Mouse (Mus musculus) erythroid progenitor cell, adult 5-6 weeks (primary cell): ENCODE data around the gene Adipor2. TPM values are rescaled to one million over a fixed set of nuclear protein-coding genes. Genes with fewer than 3 reads are reported as not detected.
A peak's percentile ranks its signal among the peaks of the same experiment; 100 is the strongest.

Experiments used
- ATAC-seq: replicated peaks from 2 replicates; pipeline ENCODE4 v1.8.0; 2016; ENCODE audit warnings: moderate number of reproducible peaks, mild to moderate bottlenecking, moderate TSS enrichment, inconsistent platforms; ENCODE audit not compliant: poor library complexity, low FRiP score, severe bottlenecking
- total RNA-seq, 2 experiments: library from RNA; stranded (forward) in 1 of 2; stranded (reverse) in 1 of 2; fragments of 150-400 nt in 1 of 2; fragments of 186-747, 209-891 nt in 1 of 2; gene quantifications; 2 replicates each; pipeline versions ENCODE4 v1.2.3 to v1.2.4; 2015 to 2017; ENCODE audit warnings: low replicate concordance in 2 of 2

Gene Adipor2
- total RNA-seq, 2 experiments from 2014 or later, result 46.5 to 63.2 TPM

DNA sequence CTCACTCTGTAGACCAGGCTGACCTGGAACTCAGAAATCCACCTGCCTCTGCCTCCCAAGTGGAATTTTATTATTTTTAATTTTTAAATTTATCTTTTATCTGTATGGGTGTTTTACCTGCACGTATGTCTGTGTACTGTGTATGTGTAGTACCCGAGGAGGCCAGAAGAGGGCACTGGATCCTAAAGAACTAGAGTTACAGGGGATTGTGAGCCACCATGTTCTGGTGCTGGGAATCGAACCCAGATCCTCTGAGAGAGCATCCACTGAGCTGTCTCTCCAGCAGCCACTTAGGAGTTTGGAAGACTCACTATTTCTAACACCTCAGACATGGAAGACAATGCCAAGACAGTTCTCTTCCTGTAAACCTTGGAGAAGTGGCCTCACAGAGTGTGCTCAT lies 11.1 kb upstream of the Adipor2 start:
- peak; percentile 66; the same call in 1 of the 2 replicates for ATAC-seq

DNA sequence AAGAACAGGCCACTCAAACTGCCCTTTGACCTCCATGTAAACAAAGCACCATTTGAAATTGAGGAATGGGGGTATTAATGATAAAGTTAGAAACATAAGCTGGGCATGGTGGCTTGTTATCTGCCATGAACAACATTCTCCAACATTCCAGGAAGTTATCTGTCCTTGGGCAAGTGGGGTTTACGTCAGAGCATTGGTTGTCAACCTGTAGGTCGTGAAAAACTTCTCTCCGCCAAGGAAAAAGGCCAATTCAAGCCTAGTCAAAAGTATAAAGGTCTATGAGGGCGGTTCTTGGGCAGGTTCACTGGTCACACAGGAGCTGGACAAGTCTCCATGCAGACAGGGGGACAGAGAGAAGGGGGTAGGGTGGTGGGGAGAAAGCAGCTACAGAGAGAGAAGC lies 3.5 kb upstream of the Adipor2 start:
- no peak for ATAC-seq

DNA sequence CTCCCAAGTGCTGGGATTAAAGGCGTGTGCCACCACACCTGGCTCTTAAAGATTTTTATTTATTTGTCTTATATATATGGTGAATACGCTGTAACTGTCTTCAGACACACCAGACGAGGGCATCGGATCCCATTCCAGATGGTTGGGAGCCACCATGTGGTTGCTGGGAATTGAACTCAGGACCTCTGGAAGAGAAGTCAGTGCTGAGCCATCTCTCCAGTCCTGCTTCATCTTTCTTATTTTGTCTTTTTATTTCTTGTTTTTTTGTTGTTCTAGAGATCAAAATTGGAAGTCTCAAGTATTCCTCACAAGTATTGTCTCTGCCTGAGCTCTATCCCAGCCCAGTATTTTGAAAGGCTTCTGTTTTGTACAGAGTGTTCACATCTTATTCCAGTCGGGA lies 2.9 kb upstream of the Adipor2 start:
- no peak for ATAC-seq

DNA sequence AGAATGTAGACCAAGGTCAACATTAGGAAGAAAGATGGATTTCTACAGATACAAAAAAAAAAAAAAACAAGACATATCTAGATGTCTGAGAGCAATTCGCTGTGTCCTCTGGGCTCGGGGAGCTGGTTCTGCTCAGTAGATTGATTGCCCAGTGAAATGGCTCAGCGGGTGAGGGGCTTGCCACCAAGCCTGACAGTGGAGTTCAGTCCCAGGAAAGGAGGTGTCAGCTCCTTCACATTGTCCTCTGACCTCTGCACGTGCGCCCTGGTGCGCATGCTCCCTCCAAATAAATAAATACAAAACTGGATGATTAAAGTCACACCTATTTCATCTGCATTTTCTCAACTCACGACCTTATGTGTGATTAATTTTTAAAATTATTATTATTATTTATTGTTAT lies 1.9 kb upstream of the Adipor2 start:
- ATAC-seq, result no peak

DNA sequence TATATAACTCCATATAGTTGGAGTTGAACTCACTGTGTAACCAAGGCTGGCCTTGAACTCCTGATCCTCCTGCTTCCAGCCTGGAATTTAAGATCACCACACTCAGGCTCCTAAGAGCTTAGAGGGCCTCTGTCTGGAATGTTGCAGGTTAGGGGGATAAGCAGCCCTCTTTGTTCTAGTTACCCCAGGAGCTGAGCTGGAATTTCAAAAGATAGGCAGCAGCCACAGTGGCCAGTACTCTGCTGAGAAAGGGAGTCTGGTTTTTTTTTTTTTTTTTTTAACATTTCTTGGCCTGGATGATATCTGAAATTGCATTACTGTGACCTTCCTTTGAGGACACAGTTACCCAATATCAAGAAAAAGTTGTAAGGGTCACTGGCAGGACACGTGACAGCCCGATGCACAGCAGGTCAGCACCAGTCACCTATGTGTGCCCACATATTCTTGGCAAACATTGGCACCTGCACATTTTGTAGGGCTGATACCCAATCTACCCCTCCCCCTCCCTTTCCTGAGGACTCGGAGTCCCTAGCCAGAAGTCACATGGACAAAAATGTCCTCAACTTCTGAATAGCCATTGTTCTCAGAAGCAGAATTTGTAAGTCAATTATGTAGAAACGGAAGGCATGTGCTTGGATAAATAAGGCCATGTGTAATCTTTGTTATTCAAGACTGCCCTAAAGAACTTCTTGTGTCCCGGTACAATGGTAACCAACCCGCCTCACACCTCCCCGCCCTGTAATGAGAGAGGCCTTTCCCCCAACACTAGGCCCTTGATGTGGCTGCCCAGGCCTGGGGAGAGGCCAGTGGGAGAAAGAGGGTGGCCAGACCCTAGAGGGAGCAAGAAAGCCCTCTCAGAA lies 1.1 kb upstream of the Adipor2 start:
- no peak for ATAC-seq

DNA sequence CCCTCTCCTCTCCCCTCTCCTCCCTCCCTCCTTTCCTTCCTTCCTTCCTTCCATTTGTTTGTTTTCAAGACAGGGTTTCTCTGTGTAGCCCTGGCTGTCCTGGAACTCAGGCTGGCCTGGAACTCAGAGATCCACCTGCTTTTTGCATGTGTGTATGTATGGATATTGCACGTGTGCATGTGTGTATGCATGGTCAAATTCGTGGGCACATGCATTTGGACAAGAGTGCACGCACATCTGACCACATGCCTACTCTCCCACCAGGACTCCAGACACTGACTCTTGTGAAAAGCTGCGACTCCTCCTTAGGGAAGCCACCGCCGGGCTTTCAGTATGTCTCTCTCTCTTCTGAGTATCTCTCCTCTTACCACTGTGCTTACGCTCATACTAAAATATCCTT lies 317 bp upstream of the Adipor2 start:
- no peak for ATAC-seq

DNA sequence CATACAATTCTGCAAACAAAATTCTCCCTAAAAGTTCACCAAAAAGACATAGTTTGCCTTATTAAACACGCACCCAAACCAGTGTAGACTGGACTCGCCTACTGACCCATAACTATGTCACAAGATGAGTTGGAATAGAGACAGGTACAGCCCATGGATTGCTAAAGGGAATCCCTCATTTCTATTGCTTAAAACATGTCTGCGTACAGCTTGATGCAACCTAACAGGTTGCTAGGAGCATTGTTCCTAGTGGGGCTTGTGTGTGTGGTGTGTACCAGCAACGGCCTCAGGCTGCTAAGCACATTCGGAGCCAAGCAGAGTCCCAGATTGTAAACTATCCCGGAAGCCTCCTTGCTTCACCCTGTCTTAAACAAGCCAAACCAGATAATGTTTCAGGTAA lies 861 bp downstream of the Adipor2 start:
- ATAC-seq, result no peak

DNA sequence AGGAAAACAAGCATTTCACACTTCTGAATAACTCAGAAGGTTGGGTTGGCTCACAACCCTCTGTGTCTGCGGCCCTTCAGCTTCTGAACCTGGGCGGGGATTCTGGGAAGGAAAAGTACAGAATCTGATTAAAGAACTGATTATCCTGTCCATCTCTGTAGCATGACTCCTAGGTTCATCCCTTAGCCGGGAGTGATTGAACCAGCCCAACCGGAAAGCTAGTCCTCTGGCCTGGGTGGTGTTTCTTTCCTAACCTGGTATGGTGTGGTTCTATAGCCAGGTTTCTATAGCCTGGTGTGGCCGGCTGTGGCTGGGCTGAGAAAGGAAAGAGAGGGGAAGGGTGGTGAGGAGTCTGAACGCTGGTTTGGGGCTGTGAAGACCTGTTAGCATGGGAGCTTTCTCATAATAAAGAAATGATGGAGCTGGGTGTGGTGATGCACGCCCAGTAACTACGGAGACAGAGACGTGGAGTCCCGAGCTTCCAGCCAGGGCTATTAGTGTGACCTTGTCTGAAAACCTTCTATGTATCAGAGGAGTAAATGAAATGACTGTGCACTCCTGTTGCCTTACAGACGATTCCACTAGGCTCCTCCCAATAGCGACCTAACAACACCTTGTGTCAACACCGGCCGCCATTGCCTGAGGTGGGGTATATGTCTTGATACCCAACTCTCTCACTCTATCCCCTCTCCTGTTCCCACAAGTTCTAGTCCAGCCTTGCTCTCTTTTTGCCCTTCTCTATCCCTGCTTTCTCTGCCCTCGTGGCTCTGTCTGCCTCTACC lies 3.1 kb downstream of the Adipor2 start:
- no peak for ATAC-seq

DNA sequence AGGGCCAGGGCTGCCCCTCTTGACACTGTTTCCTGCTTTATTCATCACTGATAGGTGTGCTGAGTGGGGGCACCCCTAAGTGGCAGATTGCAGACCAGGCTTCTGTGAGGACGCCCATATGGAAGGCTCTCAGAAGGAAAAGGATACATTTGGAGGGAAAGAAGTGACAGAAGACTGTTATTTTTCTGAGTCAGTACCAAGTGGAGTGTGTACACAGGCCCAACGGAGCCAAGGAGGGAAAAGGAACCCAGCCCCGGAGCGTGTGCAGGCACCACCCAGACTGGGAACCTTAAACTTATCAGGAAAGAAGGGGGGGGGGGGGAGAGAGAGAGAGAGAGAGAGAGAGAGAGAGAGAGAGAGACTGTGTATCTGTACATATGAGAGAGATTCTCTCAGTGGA lies 4.9 kb downstream of the Adipor2 start:
- ATAC-seq, result no peak

DNA sequence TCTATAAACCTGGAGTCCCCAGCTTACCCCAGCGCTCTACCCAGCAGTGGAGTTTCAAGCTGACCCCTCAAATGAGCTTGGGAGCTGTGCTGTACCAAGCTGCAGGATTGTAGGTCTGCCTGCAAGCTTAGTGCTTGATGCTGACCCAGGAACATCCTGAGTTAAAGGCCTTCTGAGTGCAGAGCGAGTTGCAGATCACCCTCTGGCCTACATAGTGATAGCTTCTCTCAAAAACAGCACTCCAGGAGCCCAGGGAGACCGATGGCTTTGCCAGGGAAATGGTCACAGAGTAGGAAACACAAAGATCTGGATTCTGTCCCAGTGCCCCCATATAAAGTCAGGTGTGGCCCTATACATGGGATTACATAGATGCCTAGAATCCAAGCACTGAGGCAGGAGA lies 6.0 kb downstream of the Adipor2 start:
- ATAC-seq, result no peak

DNA sequence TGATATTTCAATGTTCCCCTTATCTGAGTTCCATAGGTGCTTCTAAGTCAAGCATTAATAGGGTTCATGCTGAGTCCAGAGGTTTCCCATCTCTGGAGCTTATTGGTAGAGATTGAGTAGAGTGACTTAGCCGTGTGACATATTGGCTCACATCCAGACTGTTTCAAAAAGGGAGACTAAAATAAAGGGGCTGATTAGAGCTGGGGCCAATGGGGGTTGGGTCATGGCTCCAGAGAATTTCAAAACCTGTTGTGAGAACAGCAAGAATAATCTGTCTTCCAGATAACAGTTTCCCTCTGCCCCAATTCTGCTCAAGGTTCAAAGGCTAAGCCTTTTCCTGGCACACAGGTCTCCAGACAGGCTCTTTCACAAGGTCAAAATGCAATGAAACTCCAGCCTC lies 7.7 kb downstream of the Adipor2 start:
- no peak for ATAC-seq

DNA sequence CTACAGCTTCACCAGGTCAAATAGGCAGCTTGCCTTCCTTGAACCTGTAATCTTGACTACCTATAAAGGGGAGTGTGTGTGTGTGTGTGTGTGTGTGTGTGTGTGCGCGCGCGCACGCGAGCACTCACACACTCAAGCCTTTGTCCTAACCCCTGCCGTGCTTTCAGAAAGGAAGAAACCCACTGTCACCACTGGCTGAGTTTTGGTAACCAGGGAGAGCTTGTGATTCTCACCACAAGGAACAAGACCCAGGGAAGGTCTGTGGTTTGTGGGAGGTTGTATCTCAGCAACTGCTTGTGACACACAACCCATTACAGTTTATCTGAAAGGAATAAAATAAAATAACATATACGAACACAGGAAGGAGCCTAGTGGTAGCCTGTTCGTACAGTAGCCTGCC lies 8.9 kb downstream of the Adipor2 start:
- no peak for ATAC-seq

DNA sequence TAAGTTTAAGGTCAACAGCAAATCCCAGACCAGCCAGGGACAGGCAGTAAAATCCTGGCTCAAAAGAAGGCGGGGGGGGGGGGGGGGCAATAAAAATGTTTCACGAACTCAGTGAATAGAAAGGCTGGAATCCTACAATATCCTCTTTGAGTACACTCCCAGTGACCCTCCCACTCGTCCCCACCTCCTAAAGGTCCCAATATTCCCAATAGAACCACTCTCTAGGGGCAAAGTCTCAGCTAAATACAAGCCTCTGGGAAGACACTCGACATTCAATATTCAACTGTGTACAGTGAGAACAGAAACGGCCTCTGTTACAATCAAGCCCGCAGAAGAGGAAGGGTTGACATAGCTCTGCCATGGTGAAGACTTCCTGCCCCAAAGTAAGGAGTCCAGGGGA lies 9.7 kb downstream of the Adipor2 start:
- no peak for ATAC-seq

DNA sequence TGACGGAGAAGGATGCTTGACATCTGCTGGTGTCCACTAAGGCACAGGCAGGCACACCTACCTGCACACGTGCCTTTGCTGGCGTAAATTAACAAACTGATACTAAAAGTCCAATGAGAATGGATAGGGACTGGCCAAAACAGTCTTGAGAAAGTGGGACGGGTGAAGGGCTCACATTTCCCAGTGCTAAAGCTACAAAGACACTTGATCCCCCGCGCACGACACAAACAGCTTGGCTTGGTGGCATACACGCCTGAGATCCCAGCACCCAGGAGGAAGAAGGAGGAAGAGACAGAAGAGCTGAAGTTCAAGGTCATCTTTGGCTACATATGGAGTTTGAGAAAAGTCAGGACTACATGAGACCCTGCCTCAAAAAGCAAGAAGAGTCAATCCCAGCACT lies 11.0 kb downstream of the Adipor2 start:
- no peak for ATAC-seq

DNA sequence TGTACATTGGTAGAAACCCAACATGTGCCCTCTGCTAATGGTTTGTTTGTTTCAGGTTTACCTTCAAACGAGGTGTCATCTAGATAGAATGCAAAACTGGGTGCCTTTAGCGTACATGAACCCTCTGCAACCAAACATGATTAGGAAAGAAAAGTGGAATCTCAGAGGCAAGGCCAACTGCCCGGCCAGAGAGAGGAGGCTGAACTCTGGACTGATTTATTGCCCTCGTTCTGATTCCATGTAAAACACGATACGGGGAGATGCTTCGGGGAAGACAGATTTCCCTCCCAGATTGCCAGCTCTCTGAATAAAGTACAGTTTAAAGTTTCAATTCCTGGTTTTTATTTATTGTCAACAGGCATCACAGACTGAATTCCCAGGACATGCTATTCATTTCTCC lies 12.2 kb downstream of the Adipor2 start:
- no peak for ATAC-seq

DNA sequence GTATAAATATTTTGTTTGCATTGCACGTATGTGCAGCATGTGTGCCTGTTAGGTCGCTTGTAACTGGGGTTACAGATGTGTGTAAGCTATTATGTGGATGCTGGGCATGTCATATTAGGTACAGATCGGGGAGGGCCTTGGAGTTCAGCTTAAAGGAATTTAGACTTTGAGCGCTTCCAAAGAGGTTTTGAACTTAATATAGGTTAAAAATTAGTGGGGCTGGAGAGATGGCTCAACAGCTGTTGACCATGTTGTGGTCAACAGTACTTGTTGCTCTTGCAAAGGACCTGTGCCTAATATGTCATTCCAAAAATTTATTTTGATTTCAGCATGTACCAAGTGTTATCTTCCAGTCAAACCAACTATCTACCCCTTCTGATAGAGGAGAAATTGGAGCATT lies 12.7 kb downstream of the Adipor2 start:
- ATAC-seq, result no peak

DNA sequence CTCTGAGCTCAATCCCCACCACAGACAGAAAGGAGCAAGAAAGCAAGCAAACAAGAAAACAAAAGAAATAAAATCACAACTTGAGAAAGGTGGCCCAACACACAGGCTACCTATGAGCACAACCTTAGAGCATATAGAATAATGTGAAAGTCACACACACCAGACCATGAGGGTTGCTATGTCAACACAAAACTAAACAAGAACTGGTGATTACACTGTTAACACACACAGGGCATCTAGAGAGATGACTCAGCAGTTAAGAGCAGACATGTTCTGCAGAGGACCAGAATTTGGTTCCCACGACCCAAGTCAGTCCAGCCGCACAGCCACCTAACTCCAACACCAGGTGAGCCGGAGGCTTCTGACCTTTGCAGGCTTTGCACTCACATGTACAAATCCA lies 14.5 kb downstream of the Adipor2 start:
- no peak for ATAC-seq

DNA sequence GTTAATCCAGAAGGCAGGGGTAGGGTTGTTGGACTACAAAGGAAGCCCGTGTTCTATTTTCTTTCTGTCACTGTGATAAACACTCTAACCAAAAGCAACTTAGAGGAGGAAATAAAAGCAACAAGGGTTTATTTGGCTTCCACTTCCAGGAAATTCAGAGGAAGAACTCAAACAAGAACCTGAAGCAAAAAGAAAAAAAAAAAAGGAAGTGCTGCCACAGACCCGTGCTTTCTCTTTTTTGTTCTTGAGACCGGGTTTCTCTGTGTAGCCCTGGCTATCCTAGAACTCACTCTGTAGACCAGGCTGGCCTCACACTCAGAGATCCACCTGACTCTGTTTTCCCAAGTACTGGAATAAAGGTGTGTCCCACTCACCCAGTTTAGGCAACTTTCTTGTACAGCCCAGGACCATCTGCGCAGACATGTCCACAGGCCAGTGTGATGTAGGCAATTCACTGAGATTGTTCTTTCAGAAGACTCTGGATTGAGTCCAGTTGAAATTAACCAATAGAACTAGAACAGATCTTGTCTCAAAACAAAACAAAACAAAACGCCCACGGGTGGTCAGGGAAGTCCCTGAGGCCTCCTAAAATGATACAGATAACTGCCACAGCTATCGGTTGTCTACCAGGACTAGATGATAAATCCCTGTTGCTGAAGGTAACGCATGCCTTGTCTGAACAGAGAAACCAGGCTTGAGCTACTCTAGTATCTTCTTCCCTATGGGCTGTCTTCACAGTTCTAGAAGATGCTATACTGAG lies 15.8 kb downstream of the Adipor2 start:
- no peak for ATAC-seq

DNA sequence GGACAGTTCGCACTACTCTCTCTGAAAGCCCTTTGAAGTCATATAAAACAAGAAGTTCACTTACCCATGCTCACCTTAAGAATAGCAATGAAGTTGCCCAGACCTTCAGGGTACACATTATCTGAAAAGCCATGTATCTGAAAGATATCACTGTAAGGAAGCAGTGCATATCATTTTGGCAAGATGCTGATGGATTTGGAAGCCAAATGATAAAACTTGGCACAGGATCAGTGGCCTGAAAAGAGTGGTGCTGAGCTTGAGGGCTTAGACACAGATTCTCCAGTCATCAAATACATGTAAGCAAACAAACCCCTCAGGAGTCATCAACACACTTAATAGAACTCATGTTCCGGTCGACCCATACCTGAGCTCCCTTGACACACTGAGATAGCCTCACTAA lies 16.9 kb downstream of the Adipor2 start:
- no peak for ATAC-seq

DNA sequence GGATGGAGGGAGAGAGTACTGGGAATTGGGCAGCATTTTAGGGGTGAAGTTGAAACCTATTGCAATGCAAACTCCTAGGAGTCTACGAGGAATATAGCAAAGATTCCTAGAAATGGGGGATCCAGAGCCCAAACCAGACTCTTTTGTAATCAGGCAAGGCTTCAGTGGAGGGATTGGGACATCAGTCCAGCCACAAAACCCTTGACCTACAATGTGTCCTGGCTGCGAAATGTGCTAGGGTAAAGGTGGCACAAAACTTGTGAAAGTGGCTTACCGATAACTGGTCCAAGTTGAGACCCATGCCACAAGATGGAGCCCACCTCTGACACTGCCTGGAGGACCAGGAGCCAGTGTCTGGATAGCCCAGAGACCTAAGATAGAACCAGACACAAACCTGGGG lies 18.1 kb downstream of the Adipor2 start:
- ATAC-seq, result no peak

DNA sequence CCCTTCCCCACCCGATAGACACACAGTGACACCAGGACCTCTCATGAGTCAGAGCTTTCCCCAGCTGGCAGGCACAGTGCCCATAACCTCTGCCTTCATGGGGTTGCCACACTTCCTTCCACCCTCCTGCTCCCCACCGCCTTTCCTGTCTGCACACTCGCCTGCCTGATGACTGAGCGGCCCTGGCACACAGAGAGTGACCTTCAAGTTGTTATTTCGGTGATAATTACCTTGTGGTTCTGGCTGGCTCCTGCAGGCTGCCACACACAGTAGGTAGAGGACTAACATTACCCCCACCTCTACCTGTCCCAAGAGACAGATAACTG lies 21.2 kb downstream of the Adipor2 start:
- no peak for ATAC-seq
